Mouse (Mus musculus): ENCODE data around the gene Vamp8.

DNA sequence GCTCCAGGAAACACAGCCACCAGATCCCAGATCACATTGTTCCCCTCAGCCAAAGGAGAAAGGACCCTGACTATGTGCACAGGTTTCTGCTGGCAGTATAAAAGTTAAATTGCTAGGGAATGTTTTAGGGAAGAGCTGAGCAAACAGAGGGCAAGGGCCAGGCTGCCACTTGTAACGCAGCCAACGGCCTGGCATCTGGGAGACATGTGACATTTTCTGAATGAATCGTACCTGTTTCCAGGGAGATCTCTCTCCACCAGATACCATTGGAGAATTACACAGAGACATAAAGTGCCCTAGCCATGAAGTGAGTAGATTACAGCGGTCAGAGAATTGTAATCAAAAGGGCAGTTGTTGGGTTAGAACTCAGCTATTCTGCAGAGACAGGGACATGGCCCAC, 17.3 kb downstream of the Vamp8 start:
- TF ChIP-seq CTCF (IDR thresholded peaks at IDR 0.05; ENCODE audit: borderline replicate concordance, insufficient read depth, low read depth, low read length) (no peak), POLR2A (IDR thresholded peaks at IDR 0.05; ENCODE audit: borderline replicate concordance, insufficient read depth, low read length) (no peak)
